Mouse (Mus musculus) frontal cortex, postnatal 14 days (tissue): ENCODE measurements around the gene Cachd1.
A peak's percentile ranks its signal among the peaks of the same experiment; 100 is the strongest.

ENCODE experiments used
- DNase-seq, 2 experiments: peaks; one replicate each; pipeline ENCODE4 v3.0.0; 2022; ENCODE audit warnings: low spot score in 2 of 2

Gene Cachd1

GRCm38 (mm10) chr4:101062146-101062545, 285.7 kb downstream of the Cachd1 start:
- DNase-seq: peak in 1 of 2 experiments; percentile 8

- no peak for DNase-seq
Measured at GRCm38 (mm10) chr4:101066401-101066800, 289.9 kb downstream of the Cachd1 start.

GRCm38 (mm10) chr4:101068786-101069153, 292.3 kb downstream of the Cachd1 start, which contains the start of gene Raver2:
Gene Raver2 (plus strand): TSS chr4:101068983.
- DNase-seq: peak in 1 of 2 experiments; percentile 20

- DNase-seq: peak in 1 of 2 experiments; percentile 16
Measured at GRCm38 (mm10) chr4:101069154-101069971, 292.9 kb downstream of the Cachd1 start.

GRCm38 (mm10) chr4:101071570-101071969, 295.1 kb downstream of the Cachd1 start:
- DNase-seq: no peak

- DNase-seq: no peak
Measured at GRCm38 (mm10) chr4:101076425-101076824, 299.9 kb downstream of the Cachd1 start.
